Mouse (Mus musculus): ENCODE measurements at regions not wholly inside any gene's neighbourhood (a gene's known extent, or its start where the extent isn't known, plus 50 kb on each side); places are given as distances from the start of the nearest gene placed in this dataset.

DNA sequence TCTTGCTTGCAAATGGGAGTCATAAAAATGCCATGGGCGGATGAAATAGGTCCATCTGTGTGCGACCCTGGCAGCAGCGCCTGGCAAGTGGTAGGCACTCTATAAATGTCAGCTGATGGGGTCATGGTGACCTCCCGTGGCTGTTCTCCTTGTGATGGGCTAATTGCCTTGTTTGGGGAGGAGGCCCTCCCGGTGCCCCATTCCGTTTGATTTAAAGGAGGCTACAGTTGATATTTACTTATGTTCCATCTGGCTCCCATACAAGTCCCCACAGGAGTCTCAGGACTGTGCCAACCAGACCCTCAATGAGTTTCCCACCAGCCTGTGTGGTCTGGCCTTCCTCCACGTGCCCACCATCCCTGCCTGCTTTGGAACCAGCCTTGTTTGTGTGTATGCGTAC, 186.7 kb upstream of the Zfp507 start:
- DNase-seq (ENCODE audit: inconsistent age in 2 of 2, low spot score in 1 of 2), result no peak

- no peak for DNase-seq (ENCODE audit: inconsistent age in 2 of 2, low spot score in 1 of 2)
Observed at GRCm38 (mm10) chr7:35988449-35989109, 185.8 kb upstream of the Zfp507 start.

- DNase-seq (ENCODE audit: inconsistent age in 2 of 2, low spot score in 1 of 2), result no peak
Observed at GRCm38 (mm10) chr7:35977986-35978385, 175.2 kb upstream of the Zfp507 start.

- DNase-seq (ENCODE audit: inconsistent age in 2 of 2, low spot score in 1 of 2), result peak in 1 of 2 experiments; percentile 33
Observed at GRCm38 (mm10) chr7:35958731-35959130, 155.9 kb upstream of the Zfp507 start.

GRCm38 (mm10) chr7:35958052-35958451, 155.2 kb upstream of the Zfp507 start:
- no peak for DNase-seq (ENCODE audit: inconsistent age in 2 of 2, low spot score in 1 of 2)

- no peak for DNase-seq (ENCODE audit: inconsistent age in 2 of 2, low spot score in 1 of 2)
Observed at GRCm38 (mm10) chr7:35948794-35949193, 146.0 kb upstream of the Zfp507 start.

DNA sequence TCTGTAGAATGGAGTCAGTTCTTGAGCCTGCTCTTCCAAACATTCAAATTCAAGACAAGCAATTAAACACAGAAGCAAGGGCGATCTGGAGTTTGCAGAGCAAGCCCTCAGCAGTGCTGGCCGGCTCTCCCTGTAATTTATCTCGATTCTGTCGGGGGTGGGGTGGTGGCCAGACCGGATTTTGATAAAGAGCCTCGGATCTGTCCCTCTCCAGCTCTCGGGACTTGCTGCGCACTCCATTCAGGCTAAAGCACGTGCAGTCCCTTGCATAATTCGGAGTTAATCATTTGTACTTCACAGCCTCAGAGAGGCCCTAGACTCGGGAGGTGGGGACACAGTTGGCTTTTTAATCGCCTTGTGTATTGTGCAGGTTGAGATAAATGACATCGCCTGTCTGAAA, 145.6 kb upstream of the Zfp507 start:
- DNase-seq (ENCODE audit: inconsistent age in 2 of 2, low spot score in 1 of 2), result no peak

- DNase-seq (ENCODE audit: inconsistent age in 2 of 2, low spot score in 1 of 2), result no peak
Observed at GRCm38 (mm10) chr7:35941086-35941485, 138.3 kb upstream of the Zfp507 start.

GRCm38 (mm10) chr7:35938123-35938869, 135.5 kb upstream of the Zfp507 start:
- no peak for DNase-seq (ENCODE audit: inconsistent age in 2 of 2, low spot score in 1 of 2)

DNA sequence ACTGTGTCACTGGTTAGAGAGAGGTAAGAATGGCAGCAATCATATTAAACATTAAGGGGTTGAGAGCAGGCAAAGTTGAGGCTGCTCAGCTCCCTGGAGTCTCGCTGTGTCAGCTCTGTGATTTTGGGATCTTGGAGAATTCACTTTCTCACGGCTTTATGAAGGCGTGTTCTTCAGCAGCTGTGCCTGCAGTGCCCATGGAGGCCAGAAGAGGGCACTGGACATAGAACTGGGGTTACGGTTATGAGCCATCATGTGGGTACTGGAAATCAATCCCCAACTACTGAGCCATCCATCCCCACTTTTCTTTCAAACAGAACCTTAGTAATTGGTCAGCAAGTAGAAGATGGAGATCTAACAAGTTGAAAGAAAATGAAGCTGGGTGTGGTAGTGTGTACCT, 123.9 kb upstream of the Zfp507 start:
- DNase-seq (ENCODE audit: inconsistent age in 2 of 2, low spot score in 1 of 2), result no peak

- no peak for DNase-seq (ENCODE audit: inconsistent age in 2 of 2, low spot score in 1 of 2)
Observed at GRCm38 (mm10) chr7:35922582-35922981, 119.8 kb upstream of the Zfp507 start.

DNA sequence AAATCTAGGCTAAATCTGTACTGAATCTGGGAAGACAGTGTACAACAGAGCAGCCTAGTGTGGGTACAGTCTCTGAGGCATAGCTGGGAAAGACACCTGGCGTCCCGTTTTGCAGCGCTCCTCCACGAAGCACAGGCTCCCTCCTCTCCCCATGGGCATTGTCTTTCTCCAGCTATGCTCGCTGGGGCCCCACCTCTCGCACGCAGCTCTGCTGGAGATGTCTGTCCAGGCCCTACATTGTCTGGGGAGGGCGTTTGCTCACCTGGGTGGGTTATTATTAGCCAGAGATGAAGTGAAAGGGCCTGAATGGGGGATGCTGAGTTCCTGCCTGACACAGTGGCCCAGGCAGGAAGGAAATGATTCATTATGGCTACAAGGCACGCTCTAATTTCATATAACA, 118.1 kb upstream of the Zfp507 start:
- no peak for DNase-seq (ENCODE audit: inconsistent age in 2 of 2, low spot score in 1 of 2)

DNA sequence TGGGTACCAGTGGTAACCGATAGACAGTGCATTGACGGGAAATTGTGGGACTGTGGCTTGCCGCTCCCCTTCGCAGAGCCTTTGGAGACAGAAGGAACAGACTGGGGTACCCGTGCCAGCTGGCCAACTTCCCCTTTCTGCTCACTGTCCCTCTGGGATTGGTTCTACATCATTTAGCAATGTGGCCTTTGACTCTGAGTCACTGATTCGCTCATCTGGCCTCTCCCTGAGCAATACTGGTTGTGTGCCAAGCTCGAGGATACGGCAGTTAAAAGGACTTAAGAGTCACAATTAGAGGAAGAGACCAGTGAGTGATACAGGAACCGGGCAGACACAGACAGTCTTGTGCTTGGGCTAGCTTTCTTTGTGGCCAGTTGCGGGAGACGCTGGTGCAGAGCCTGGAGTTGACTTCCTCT, 117.4 kb upstream of the Zfp507 start:
- peak; percentile 26 to 81 for DNase-seq (ENCODE audit: inconsistent age in 2 of 2, low spot score in 1 of 2)

DNA sequence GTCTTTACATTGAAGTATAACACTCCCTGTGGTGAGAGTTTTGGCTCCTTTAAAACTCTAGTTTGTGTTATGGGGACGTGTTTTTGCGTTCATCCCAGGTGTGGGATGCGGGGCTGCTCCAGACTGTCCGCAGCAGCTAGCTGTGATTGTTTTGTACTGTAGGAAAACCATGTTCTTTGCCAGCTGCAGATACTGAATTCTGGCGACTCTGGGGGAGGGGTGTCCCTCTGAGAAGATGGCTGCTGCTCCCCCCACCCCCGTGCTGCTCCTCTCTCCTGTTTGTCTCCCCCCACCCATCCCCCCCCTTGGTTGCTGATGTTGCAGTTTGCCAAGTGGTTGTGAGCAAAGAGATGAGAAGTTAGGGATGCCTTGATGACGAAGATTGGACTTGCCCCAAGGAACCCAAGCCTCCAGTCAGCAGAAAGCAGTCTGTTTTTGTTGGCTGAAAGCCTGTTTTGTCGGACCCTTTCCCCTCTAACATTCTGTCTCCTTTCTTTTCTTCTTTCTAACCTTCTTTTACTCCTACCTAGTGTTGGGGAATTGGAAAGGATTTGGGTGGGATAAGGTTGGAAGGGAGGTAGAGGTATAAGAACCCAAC, 107.4 kb upstream of the Zfp507 start:
- DNase-seq (ENCODE audit: inconsistent age in 2 of 2, low spot score in 1 of 2), result no peak

- peak; percentile 57 to 88 for DNase-seq (ENCODE audit: inconsistent age in 2 of 2, low spot score in 1 of 2)
Observed at GRCm38 (mm10) chr7:35901942-35902381, 99.2 kb upstream of the Zfp507 start.

DNA sequence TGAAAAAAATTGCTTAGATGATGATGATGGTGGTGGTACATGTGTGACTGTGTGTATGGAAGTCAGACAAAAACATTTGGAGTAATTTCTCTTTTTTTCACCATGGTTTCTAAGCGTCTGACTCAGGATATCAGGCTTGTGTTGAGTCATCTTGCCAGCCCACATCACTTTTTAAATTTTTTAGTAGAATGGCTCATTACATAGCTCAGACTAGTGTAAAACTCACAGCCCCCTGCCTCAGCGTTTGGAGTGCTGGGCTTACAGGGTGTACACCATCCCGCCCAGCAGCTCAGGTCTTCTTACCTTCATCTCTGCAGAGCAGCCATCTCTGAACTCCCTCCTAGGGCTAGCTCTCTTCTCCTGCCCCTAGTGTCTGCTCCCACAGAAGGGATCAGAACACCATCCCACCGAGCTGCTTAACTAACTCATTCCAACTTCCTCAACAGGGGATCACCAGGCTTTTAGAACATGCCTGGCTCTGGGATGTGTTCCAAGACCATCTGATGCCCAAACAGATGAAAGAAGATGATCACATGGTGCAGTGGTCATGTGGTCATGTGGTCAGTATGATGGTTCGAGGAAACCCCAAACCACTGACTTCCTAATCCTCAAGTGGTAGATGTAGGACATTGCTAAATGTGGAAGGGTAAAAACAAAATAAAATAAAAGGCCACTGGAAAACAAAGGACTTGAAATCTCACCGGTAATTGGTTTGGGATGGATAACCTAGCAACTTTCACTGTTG, 96.1 kb upstream of the Zfp507 start:
- DNase-seq (ENCODE audit: inconsistent age in 2 of 2, low spot score in 1 of 2), result no peak

DNA sequence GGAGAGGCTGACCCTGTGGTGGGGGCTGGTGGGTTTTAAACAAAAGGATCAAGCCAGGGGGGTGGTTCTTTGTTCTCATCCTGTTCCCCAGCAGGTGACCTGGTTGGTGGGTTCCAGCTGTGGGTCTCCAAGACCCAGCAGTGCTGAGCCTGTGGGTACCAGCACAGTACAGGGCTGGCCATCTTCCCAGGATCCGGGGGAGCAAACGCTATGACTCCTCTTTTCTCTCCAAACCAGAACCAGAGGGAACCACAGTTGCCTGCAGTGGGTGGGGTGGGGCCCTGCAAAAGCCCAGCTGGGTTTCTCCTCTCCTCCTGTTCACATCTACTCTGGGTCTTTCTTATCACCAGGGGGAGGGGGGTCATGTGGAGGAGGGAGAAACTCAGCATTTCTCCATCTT, 90.5 kb upstream of the Zfp507 start:
- no peak for DNase-seq (ENCODE audit: inconsistent age in 2 of 2, low spot score in 1 of 2)

GRCm38 (mm10) chr7:35886051-35886450, 83.2 kb upstream of the Zfp507 start:
- DNase-seq (ENCODE audit: inconsistent age in 2 of 2, low spot score in 1 of 2), result no peak

- DNase-seq (ENCODE audit: inconsistent age in 2 of 2, low spot score in 1 of 2), result peak; percentile 54 to 81
Observed at GRCm38 (mm10) chr7:35879755-35880304, 77.0 kb upstream of the Zfp507 start.

- no peak for DNase-seq (ENCODE audit: inconsistent age in 2 of 2, low spot score in 1 of 2)
Observed at GRCm38 (mm10) chr7:35878164-35878563, 75.4 kb upstream of the Zfp507 start.

- DNase-seq (ENCODE audit: inconsistent age in 2 of 2, low spot score in 1 of 2), result no peak
Observed at GRCm38 (mm10) chr7:35861049-35861448, 58.2 kb upstream of the Zfp507 start.
